Mouse (Mus musculus): ENCODE measurements around the gene Trappc4.
"Not testable (repeated sequence)": the region's sequence is repeated elsewhere in the genome, so short reads cannot be mapped to it uniquely, and the experiment has no call there.

Trappc4 gene

DNA sequence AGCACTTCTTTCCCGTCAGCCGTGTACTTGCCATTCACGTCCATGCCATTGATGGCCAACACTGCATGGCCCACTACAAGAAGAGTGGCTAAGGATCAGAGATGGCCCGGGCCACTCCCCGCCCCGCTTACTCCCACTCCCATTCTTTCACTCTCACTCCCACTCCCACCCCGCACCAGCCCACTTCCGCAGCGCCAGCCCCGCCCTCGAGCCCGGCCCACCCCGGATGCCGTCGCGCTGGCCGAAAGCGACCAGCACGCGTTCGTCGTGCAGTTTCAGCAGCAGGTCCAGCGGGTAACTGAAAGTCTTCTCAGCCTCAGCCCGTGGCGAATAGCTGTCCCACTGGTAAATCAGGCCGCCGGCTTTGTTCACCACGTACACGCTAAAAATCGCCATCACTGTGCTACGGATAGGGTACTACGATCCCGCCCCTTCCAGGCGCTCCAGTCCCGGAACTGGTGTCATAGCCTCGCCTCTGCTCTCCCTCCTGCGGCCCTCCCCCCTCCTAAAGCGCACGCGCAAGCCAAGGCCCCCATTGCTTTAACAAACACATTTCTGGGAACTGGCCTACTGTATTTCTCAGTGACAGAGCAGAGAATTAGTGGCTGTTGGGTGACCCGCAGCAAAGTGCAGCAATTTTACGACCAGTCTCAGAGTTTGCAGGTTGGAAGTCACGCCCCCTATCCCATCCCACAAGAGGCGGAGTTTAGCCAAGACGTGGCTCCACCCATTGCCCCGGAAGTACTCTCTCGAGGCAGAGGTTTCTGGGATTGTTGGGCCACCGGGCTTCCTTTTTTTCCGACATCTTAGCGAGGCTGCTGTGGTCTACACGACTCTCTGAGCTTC, at the start of gene Trappc4, which contains the start of gene Rps25:
Trappc4 (minus strand) TSS at position 695 of the 846 bp plus-strand sequence.
Rps25 (plus strand) TSS at position 234 of the 846 bp plus-strand sequence.
- peak; percentile 90 for DNase-seq (ENCODE audit: low spot score)

DNA sequence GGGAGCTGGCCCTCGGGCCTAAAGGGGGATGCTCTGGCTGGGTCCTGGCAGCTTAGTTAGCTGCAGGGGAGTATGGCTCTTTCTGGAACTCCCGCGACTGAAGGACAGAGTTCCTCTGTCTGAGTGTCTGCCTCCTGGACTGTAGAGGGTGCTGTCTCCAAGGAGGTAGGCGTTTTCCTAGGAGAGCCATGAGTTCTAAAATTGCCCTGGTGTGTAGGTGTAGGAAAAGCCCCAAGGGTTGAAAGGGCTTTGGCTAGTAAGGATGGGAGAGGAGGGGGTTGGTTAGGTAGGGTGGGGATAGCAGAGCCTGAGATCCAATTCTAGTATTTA, 47.5 kb upstream of the Trappc4 start, which contains the start of gene Upk2:
Upk2 (minus strand) TSS at position 86 of the 330 bp plus-strand sequence.
- no peak for DNase-seq (ENCODE audit: low spot score)

DNA sequence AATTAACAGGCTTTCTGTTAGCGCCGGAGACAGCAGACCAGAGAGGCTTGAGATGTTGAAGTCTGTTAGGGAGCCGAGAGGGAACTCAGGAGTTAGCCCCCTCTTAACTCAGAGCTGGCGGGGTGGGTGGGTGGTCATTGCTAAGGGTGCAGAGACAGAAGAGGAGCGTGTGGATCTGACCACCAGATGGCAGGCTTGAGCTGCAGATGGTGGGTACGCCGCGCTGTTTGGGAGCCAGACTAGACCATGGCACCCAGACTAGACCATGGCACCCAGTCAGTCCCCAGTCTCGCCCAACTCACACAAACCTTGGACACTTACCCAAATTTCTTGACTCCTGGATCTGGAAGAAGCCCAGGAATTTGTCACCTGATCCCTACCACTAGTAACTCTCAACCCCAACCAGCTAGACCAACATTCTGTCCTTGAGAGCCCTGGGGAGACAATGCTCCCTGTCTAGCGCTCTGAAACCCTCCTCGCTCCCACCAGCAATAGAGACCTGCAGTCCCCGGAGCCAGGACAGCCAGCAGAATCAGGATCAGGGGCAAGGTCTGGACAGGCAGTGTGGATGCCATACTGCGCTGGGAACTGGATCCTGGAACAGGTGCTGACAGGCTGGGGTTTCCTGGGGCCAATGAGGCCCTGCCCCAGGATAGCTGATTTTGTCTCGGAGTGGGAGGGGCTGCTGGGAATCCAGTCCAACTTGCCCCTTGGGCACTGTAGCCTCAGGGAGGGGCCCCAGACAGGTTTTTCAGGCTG, 46.9 kb upstream of the Trappc4 start:
- DNase-seq (ENCODE audit: low spot score), result peak; percentile 73

DNA sequence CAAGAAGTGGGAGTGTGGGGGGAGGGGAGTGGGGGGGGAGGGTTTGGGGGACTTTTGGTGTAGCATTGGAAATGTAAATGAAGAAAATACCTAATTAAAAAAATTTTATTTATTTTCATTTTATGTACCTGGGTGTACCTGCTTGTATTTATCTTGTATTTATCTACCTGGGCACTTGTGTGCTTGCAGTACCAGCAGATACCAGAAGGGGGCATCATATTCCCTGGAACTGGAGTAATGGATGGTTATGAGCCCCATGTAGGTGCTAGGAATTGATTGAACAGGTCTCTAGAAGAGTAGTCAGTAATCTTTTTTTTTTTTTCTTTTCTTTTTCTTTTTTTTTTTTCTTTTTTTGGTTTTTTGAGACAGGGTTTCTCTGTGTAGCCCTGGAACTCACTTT, 43.0 kb upstream of the Trappc4 start:
- DNase-seq (ENCODE audit: low spot score), result no peak

DNA sequence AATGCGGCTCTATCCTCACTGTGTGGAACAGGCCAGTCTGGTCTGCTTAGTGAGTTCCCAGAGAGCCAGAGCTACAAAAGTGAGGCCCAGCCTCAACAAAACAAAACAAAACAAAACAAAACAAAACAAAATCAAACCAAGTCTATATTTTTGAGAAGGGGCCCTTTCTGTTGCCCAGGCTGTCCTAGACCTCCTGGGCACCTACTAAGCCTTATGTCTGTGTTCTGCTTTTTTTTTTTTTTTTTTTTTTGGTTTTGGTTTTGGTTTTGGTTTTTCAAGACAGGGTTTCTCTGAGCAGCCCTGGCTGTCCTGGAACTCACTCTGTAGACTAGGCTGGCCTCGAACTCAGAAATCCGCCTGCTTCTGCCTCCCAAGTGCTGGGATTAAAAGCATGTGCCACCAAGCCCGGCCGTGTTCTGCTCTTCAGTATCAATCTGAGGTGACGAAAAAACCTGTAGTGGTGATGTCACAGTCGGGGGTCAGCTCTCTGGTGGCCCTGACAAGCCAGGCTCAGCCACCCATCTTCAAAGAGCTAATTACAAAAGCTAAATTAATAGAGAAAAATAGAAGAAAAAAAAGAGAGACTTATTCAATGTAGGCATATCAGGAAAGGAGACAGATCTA, 37.1 kb upstream of the Trappc4 start:
- DNase-seq (ENCODE audit: low spot score), result not testable (repeated sequence)

DNA sequence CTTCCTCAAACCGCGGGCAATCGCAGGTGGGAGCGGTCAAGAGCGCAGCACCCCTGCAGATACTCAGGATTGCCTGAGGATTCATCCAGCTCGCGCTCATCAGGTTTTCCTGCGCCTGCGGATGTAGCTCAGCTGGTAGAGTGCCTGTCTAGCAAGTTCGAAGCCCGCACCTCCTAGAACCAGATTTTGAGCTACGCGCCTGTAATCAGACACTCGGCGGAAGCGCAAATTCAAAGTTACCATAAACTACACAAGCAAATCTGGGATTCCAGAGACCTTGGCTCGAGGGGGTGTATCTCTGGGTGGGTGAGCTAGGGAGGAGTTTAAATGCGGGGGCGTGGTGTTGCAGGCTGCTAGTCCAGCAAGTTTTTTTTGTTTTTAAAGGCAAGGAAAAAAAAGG, 33.6 kb upstream of the Trappc4 start, which contains the start of gene Foxr1:
Foxr1 (minus strand) TSS at position 176 of the 400 bp plus-strand sequence.
- no peak for DNase-seq (ENCODE audit: low spot score)

DNA sequence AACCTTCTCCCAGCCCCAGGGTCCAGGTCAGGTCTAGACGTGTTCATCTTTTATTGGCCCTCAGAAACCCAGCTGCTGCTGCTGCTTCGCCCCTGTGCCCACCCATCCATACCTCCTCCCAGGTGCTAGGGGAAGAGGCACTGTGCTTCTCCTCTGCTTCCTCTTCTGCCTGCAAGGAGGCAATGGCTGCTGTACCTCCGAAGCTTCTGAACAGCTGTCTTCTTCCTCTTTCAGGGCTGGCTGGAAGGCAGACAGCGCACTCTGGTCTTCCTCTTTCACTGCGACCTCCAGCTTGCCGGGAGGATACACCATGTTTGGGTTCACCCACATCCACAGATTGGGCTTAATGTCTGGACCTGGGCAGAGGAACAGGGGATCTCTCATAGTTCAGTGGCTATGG, 28.3 kb upstream of the Trappc4 start:
- no peak for DNase-seq (ENCODE audit: low spot score)

DNA sequence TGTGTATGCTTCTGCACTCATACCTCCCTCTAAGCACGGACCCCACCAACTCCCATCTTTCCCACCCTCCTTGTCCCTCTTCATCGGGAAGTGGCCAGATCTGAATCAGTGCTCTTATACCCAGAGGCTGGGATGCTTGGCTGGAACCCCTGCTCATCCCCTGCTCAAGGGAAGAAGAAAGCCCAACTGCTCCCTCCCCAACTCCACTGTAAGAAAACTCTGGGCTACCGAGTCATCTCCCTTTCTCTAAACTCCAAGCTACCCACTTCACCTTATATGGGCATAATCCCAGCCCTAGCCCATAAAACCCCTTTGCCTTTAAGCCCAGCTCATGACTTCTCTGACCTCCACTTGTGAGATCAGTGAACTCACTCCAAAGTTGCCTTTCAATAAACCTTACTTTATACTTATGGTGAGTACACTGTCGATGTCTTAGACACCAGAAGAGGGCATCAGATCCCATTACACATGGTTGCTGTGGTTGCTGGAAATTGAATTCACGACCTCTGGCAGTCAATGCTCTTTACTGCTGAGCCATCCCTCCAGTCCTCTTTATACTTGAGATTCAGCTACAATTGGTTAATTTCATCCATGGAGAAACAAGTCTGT, 25.3 kb upstream of the Trappc4 start:
- DNase-seq (ENCODE audit: low spot score), result no peak

DNA sequence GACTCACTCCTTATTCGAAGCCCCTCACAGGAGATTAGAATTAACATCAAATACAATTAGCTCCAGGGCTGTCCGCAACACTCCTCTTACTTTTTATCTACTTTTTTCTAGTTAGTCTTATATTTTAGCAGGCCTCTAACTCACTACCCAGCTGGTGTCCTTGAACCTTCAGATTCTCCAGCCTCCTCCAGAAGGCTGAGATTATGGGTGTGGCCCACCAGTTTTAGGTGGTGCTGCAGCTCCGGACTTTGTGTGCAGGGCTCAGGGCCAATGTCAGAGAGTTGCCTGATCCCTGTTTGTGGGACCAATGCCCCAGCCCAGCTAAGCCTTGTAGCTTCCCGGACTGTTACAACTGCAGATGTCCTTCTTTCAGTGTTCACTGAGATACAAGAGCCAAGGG, 16.2 kb upstream of the Trappc4 start:
- DNase-seq (ENCODE audit: low spot score), result no peak

DNA sequence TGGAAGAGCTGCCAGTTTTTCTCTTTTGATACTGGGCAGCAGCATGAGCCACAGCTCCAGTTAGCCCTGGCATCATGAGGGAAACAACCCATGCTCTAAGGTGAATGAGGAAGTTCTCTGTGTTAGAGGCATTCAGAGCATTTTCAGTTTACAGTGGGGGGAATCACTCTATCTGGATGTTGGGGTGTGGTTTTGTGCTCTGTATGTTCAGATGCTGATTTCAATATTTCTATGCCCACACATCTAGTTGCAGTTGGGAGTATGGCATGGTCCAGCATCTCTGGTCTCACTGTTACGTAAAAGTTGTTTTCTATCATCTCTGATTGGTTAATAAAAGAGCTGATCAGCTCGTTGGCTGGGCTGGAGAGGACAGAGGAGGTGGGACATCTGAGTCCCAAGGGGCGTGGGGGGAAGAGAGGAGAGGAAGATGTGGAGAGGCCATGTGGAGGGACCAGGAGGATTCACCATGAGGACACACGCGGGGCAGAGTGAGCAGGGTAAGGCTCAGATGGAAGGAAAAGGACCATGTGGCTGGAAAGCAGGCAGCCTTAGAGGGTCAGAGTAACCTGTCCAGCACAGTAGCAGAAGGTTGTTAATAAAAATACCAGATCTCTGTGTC, 13.0 kb upstream of the Trappc4 start:
- DNase-seq (ENCODE audit: low spot score), result no peak

DNA sequence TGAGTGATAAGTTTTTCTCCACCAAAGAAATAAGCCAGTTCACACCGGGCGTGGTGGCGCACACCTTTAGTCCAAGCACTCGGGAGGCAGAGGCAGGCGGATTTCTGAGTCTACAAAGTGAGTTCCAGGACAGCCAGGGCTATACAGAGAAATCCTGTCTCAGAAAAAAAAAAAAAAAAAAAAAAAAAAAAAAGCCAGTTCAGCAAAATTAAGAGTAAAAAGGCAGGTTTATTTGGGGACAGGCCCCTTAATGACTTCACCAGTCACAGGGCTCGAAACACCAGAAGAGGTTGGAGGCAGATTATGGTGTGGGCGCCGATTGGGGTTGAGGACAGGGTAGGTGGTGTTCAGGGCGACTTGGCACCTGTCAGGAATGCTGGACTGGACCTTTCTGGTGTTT, 12.3 kb upstream of the Trappc4 start:
- not testable (repeated sequence) for DNase-seq (ENCODE audit: low spot score)

DNA sequence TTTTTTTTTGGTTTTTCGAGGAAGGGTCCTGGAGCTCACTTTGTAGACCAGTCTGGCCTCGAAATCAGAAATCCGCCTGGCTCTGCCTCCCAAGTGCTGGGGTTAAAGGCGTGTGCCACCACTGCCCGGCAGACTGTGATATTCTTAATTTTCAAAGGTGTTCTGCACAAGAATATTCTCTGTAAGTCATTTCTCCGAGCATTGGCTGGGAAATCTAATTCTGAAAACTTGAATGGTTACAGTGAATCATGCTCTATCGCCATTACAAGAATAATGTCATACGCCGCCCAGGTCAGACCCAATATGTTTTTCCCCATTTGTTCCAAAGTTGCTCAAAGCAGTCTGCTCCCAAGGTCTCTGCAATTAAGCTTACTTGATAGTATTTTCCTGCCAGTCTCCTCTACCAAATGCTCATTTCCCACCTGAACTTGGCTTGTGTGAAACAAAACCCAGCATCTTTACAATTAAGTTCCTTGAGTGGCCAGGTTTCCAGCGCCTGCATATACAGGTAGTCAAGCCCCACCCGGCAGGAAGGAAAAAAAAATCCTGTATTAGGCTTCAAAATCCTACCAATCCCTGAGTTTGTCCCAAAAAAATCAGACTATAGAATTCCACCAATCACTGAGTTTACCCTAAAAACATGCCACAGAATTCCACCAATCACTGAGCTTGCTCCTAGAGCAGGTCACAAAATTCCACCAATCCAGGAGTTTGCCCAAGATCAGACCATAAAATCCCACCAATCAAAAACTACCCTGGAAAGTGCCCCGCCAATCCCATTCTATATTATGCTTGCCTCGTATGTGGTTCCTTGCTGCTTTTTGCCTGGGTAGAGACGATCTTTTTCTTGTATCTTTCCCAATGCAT, 11.4 kb upstream of the Trappc4 start, which contains the start of gene Ccdc84:
Ccdc84 (minus strand) TSS at position 51 of the 867 bp plus-strand sequence.
- DNase-seq (ENCODE audit: low spot score), result no peak

DNA sequence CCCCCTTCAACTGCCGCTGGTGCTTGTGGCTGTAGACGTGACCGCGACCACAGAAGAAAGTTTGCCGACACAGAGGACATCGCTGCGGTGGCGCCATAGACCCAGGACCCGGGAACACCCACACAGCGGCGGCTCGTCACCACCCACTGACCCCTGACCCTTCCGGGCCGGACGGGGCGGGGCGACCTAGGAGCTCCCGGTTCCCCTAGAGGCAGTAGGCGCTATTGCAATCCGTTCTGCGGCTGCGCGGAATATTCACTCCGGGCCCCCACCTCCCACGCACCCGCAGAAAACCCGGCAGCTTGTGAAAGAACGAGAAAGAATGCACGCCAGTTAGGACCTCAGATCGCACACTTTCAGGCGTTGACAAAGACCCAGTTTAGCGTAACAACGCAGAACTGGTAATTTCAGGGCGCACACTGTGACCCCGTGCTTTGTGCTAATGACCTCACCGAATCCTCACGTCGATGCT, 10.5 kb upstream of the Trappc4 start:
- peak; percentile 94 for DNase-seq (ENCODE audit: low spot score)

DNA sequence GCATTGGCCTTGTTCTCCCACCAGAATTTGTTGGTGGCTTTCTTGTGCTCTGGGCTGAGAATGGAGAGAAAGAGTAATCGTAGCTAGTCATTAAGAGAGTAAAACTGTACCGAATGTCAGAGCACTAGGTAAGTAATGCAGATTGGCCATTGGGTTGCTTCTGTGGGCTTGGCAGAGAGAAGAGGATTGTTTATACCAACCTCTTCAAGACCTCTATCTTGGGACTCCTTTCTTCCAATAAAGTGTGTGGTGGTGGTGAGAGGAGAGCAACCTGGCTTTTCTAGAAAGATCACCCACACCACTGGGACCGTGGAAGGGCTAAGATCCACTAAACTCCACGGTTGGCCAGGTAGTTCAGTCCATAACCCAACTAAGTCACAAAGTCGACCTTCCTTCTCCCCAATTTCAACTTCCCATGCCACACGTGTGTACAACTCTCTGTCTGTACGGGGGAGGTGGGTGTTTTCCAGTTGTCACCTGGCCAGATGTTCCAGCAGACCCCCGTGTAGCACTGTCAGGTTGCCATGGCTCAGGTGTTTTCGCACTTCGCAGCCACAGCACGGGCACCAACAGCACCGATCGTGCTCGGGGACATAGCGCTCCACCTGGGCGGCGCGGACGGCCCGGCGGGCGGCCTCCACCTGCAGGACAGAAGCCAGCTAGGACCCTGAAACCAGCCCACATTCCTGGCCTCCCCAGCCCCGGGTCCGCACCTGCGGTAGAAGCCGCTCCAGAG, 9.9 kb upstream of the Trappc4 start:
- no peak for DNase-seq (ENCODE audit: low spot score)

DNA sequence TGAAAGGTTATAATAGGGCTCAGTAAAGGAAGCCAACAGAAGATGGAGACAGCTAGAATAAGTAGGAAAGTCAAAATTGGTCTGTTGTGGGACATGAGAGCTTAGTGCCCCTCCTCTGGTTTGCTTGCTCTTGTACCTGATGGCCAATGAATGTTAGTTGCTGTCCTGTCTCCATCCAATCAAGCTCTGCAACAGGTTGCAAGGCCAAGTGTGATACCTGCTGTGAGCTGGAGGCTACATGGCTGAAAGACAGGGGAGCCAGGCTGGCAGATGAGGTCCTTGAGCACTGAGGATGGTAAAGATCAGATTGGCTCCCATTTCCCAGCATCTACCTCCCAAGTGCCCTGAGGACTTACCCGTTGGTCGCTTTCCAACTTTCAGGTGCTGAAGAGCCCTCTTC, 5.4 kb upstream of the Trappc4 start:
- DNase-seq (ENCODE audit: low spot score), result no peak

DNA sequence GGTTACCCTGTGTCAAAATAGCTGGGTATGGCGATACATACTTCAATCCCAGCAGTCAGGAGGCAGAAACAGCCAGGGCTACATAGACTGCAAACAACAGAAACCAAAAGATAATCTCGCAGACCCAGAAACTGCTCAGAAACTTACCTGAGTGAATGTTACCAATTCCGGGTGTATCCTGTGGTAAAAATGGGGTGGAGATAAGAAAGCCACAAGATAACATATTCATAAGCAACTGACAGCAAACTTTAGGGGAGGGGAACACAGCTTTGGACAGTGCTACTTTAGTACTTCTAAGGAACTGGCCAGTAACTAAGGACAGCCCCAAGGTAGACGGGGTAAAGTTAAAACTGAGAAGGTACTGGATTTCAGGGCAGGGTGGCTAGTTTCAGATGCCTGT, 4.9 kb upstream of the Trappc4 start:
- DNase-seq (ENCODE audit: low spot score), result no peak

DNA sequence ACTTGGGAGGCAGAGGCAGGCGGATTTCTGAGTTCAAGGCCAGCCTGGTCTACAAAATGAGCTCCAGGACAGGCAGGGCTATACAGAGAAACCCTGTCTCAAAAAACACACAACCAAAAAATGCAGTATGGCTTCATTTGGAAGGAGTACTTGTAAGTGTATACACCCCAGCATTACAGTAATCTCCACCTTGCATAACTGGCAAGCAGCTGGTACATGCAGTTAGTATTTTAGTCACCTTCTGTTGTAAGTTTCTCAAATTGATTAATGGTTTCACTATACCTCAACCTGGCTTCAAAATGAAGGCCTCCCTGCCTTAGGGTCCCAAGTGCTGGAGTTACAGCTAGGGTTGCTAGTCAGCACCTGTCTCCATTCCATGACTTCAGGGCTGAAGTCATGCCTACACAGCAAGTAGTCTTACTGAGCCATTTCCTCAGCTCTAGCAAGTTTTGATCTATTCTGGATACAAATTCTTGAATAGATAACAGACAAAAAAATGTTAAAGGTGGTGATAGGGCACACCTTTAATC, 4.3 kb upstream of the Trappc4 start:
- no peak for DNase-seq (ENCODE audit: low spot score)

DNA sequence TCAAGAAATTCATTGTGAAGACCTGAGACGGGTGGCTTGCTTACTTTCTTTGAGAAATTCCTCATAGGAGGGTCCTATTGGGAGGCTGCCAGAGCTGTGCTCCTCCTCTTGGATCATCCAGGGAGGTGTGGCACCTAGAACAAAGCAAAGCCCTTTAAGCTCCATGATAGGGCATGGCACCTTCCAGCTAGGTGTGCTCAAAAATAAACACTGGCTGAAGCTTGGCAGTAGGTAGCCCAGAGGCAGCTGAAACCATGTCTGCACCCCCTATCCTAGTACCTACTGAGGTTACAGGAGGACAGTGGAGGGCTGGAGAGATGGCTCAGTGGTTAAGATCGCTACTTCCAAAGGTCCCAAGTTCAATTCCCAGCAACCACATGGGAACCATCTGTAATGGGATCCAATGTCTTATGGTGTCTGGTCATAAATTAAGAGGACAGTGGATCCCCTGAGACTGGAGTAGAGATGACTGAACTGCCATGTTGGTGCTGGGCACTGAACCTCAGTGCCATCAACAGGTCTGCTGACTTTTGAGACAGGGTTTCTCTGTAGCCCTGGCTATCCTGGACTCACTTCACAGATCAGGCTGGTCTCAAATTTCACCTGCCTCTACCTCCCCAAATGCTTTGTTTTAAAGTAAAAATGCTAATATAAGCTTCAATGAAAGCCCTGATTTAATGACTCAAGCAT, 3.4 kb upstream of the Trappc4 start:
- no peak for DNase-seq (ENCODE audit: low spot score)

DNA sequence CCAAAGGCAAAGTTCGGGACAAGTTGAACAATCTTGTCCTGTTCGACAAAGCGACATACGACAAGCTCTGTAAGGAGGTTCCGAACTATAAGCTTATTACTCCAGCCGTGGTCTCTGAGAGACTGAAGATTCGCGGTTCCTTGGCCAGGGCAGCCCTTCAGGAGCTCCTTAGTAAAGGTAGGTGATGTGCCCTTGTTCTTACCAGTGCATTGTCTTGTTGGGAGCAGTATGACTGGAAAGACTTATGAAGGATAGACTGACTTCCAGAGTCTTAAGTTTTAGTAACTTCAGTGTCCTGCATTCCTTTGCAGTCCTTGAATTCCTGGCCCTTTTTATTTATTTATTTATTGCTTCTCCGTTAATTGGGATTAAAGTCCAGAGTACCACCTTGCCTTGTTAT, 1.3 kb upstream of the Trappc4 start:
- DNase-seq (ENCODE audit: low spot score), result not testable (repeated sequence)
